Mouse (Mus musculus): ENCODE data around the gene Ndufs6.

GRCm38 (mm10) chr13:73290206-73290605 lies 38.1 kb downstream of the Ndufs6 start:
- no peak for TF ChIP-seq CTCF (IDR thresholded peaks at IDR 0.05; ENCODE audit: low read depth)
- no peak for TF ChIP-seq EP300 (IDR thresholded peaks at IDR 0.05; ENCODE audit: low read depth)

Measured in liver, postnatal 0 days (tissue).